In genomic region chr7:29462820-29463219, GRCm38 (mm10) we compare ENCODE assay signal across 16 mouse cellular contexts.
"Had no signal": no experiment of that assay in that cellular context is flagged by ENCODE, and none has a peak within 500 bp of the region (broad histone marks: within the 10 kb centered on the region; RNA-seq: fewer than 3 reads in every experiment).

No protein-coding gene starts in this region.

- H3K4me2 ChIP-seq: lung, embryonic 15.5 days; midbrain, embryonic 11.5 days; midbrain, embryonic 13.5 days; midbrain, embryonic 15.5 days; neural tube, embryonic 12.5 days; stomach, embryonic 15.5 days had no signal

- H3K9ac ChIP-seq: liver, postnatal 0 days; lung, embryonic 15.5 days; midbrain, embryonic 13.5 days; midbrain, embryonic 15.5 days; neural tube, embryonic 12.5 days; stomach, embryonic 15.5 days had no signal

- H3K9me3 ChIP-seq: lung, embryonic 15.5 days; midbrain, embryonic 13.5 days; midbrain, embryonic 15.5 days; neural tube, embryonic 12.5 days; stomach, embryonic 15.5 days had no signal

- H3K36me3 ChIP-seq: lung, embryonic 15.5 days; midbrain, embryonic 13.5 days; midbrain, embryonic 15.5 days; neural tube, embryonic 12.5 days; stomach, embryonic 15.5 days had no signal

- H3K4me3 ChIP-seq: lung, embryonic 15.5 days; megakaryocyte, embryonic 14.5 days; midbrain, embryonic 13.5 days; midbrain, embryonic 15.5 days; neural tube, embryonic 12.5 days; stomach, embryonic 15.5 days had no signal

- DNase-seq: liver, postnatal 0 days; lung, adult 2 months; lung, postnatal 10 days; right cerebral cortex, postnatal 14 days; thymus, adult 2 months; thymus, postnatal 25 days; thymus, postnatal 4 days had no signal

- ATAC-seq: liver, postnatal 0 days; midbrain, embryonic 13.5 days; midbrain, embryonic 15.5 days had no signal

- H3K27ac ChIP-seq: macrophage; midbrain, embryonic 13.5 days; midbrain, embryonic 15.5 days; neural tube, embryonic 12.5 days; stomach, postnatal 0 days had no signal

- H3K4me1 ChIP-seq: midbrain, embryonic 15.5 days had no signal

- H3K27me3 ChIP-seq: lung, embryonic 15.5 days; midbrain, embryonic 13.5 days; midbrain, embryonic 15.5 days; neural tube, embryonic 12.5 days; stomach, embryonic 15.5 days had no signal
